Mouse (Mus musculus) erythroblast, adult 5-6 weeks (primary cell): ENCODE measurements around the gene Serpina3b. TPM values are rescaled to one million over a fixed set of nuclear protein-coding genes. Genes with fewer than 3 reads are reported as not detected.
"Not testable (repeated sequence)": the region's sequence is repeated elsewhere in the genome, so short reads cannot be mapped to it uniquely, and the experiment has no call there.

Experiments used
- ATAC-seq: replicated peaks from 2 replicates; pipeline ENCODE4 v1.8.0; 2016; ENCODE audit warnings: moderate number of reproducible peaks, mild to moderate bottlenecking, moderate TSS enrichment, inconsistent platforms; ENCODE audit not compliant: poor library complexity, low FRiP score, severe bottlenecking
- total RNA-seq, 2 experiments: library from RNA; stranded (forward) in 1 of 2; stranded (reverse) in 1 of 2; fragments of 150-400 nt in 1 of 2; fragments of 200-764, 138-1000 nt in 1 of 2; gene quantifications; 2 replicates each; pipeline versions ENCODE4 v1.2.3 to v1.2.4; 2015 to 2017; ENCODE audit warnings: low replicate concordance in 2 of 2

Serpina3b gene
- not detected in 2 replicates for total RNA-seq (2015; ENCODE audit: low replicate concordance)
- not detected in 2 replicates for total RNA-seq (2017; ENCODE audit: low replicate concordance)

GRCm38 (mm10) chr12:104127696-104128095 is at the start of gene Serpina3b:
Serpina3b (plus strand) TSS chr12:104127996.
- ATAC-seq: no peak

- no peak for ATAC-seq
Observed at GRCm38 (mm10) chr12:104090119-104090518, 37.7 kb upstream of the Serpina3b start.

- no peak for ATAC-seq
Observed at GRCm38 (mm10) chr12:104091303-104091702, 36.5 kb upstream of the Serpina3b start.

- ATAC-seq: no peak
Observed at GRCm38 (mm10) chr12:104100768-104101167, 27.0 kb upstream of the Serpina3b start, which contains the start of gene Serpina5. Serpina5 (plus strand) TSS chr12:104101113.

- ATAC-seq: no peak
Observed at GRCm38 (mm10) chr12:104105847-104106246, 21.9 kb upstream of the Serpina3b start.

- ATAC-seq: no peak
Observed at GRCm38 (mm10) chr12:104106919-104107318, 20.9 kb upstream of the Serpina3b start.

GRCm38 (mm10) chr12:104108507-104108906 is 19.3 kb upstream of the Serpina3b start:
- no peak for ATAC-seq

GRCm38 (mm10) chr12:104112333-104112732 is 15.5 kb upstream of the Serpina3b start, which contains the start of gene Serpina3a:
Serpina3a (plus strand) TSS chr12:104112724.
- not testable (repeated sequence) for ATAC-seq

GRCm38 (mm10) chr12:104114921-104115579 is 12.7 kb upstream of the Serpina3b start:
- ATAC-seq: no peak

- no peak for ATAC-seq
Observed at GRCm38 (mm10) chr12:104123097-104123496, 4.7 kb upstream of the Serpina3b start.

- no peak for ATAC-seq
Observed at GRCm38 (mm10) chr12:104123996-104124395, 3.8 kb upstream of the Serpina3b start.

GRCm38 (mm10) chr12:104125021-104125560 is 2.7 kb upstream of the Serpina3b start:
- no peak for ATAC-seq

- ATAC-seq: no peak
Observed at GRCm38 (mm10) chr12:104131041-104131440, 3.2 kb downstream of the Serpina3b start.

GRCm38 (mm10) chr12:104138216-104138615 is 10.4 kb downstream of the Serpina3b start:
- ATAC-seq: no peak

- ATAC-seq: no peak
Observed at GRCm38 (mm10) chr12:104140543-104141103, 12.8 kb downstream of the Serpina3b start.

- ATAC-seq: no peak
Observed at GRCm38 (mm10) chr12:104141506-104141905, 13.7 kb downstream of the Serpina3b start.

- ATAC-seq: no peak
Observed at GRCm38 (mm10) chr12:104142427-104142826, 14.6 kb downstream of the Serpina3b start.

- no peak for ATAC-seq
Observed at GRCm38 (mm10) chr12:104143286-104143685, 15.5 kb downstream of the Serpina3b start.

GRCm38 (mm10) chr12:104145571-104145970 is 17.8 kb downstream of the Serpina3b start:
- no peak for ATAC-seq

- ATAC-seq: no peak
Observed at GRCm38 (mm10) chr12:104151989-104152388, 24.2 kb downstream of the Serpina3b start.

- ATAC-seq: no peak
Observed at GRCm38 (mm10) chr12:104153041-104153645, 25.3 kb downstream of the Serpina3b start.
